Comparison of ENCODE assay signal across 7 mouse cellular contexts in genomic region chr4:63480845-63481167, GRCm38 (mm10). TPM values are rescaled to one million over a fixed set of nuclear protein-coding genes. Genes with fewer than 3 reads are reported as not detected.
DNase-seq lines count a peak whose midpoint lies in the region; ATAC-seq lines count a peak whose summit lies in the region.

No protein-coding gene starts in this region.

- H3K4me1 ChIP-seq in hindbrain, embryonic 10.5 days (replicated peaks), result peaks cover 38% of the 10 kb centered on the region
- H3K4me1 ChIP-seq in hindbrain, embryonic 16.5 days (ENCODE audit: control insufficient read depth, insufficient read depth, low read depth, low read length), result peaks cover 8% of the 10 kb centered on the region; the same call in 1 of the 2 replicates
- H3K4me1 ChIP-seq in midbrain, embryonic 11.5 days (ENCODE audit: control insufficient read depth, insufficient read depth, low read length), result peaks cover 16% of the 10 kb centered on the region
- H3K4me1 ChIP-seq in midbrain, embryonic 14.5 days (ENCODE audit: control insufficient read depth, insufficient read depth, low read length), result 0 out of 2 replicates have a peak, but pooled peaks cover 6% of the 10 kb centered on the region
- H3K4me1 ChIP-seq in embryonic facial prominence, embryonic 12.5 days, result peaks cover 12% of the 10 kb centered on the region
- H3K4me1 ChIP-seq in limb, embryonic 13.5 days, result peaks cover 27% of the 10 kb centered on the region

- peak overlapping the region; percentile 82 for H3K27ac ChIP-seq in hindbrain, embryonic 10.5 days
- no peak overlapping the region for H3K27ac ChIP-seq in hindbrain, embryonic 16.5 days (ENCODE audit: low read depth, low read length)
- no peak overlapping the region; the same call in 1 of the 2 replicates for H3K27ac ChIP-seq in midbrain, embryonic 11.5 days (ENCODE audit: low read depth, low read length)
- H3K27ac ChIP-seq in midbrain, embryonic 14.5 days (replicated peaks; ENCODE audit: low read depth, low read length), result no peak overlapping the region
- H3K27ac ChIP-seq in embryonic facial prominence, embryonic 12.5 days, result no peak overlapping the region
- H3K27ac ChIP-seq in limb, embryonic 13.5 days, result peak overlapping the region; percentile 44; the same call in 1 of the 2 replicates

- H3K36me3 ChIP-seq in hindbrain, embryonic 10.5 days, result no peaks in the 10 kb centered on the region
- H3K36me3 ChIP-seq in hindbrain, embryonic 16.5 days (ENCODE audit: control insufficient read depth, insufficient read depth, low read length), result no peaks in the 10 kb centered on the region
- H3K36me3 ChIP-seq in midbrain, embryonic 11.5 days (ENCODE audit: control insufficient read depth, insufficient read depth, low read length), result no peaks in the 10 kb centered on the region
- no peaks in the 10 kb centered on the region for H3K36me3 ChIP-seq in midbrain, embryonic 14.5 days (ENCODE audit: control insufficient read depth, insufficient read depth, low read length)
- H3K36me3 ChIP-seq in embryonic facial prominence, embryonic 12.5 days, result no peaks in the 10 kb centered on the region
- H3K36me3 ChIP-seq in limb, embryonic 13.5 days, result no peaks in the 10 kb centered on the region

- no peak for DNase-seq in hindbrain, embryonic 10.5 days (ENCODE audit: low spot score)
- DNase-seq in midbrain, embryonic 11.5 days (ENCODE audit: low spot score, missing footprints), result peak; percentile 86
- no peak for DNase-seq in midbrain, embryonic 14.5 days
- DNase-seq in thymus, postnatal 14 days, result no peak

- H3K4me3 ChIP-seq in hindbrain, embryonic 10.5 days, result no peak overlapping the region
- H3K4me3 ChIP-seq in hindbrain, embryonic 16.5 days (ENCODE audit: low read length), result no peak overlapping the region
- no peak overlapping the region for H3K4me3 ChIP-seq in midbrain, embryonic 11.5 days (ENCODE audit: low read depth, low read length)
- H3K4me3 ChIP-seq in midbrain, embryonic 14.5 days (replicated peaks; ENCODE audit: low read depth, low read length), result no peak overlapping the region
- no peak overlapping the region for H3K4me3 ChIP-seq in embryonic facial prominence, embryonic 12.5 days
- no peak overlapping the region for H3K4me3 ChIP-seq in limb, embryonic 13.5 days

- H3K9ac ChIP-seq in hindbrain, embryonic 16.5 days (ENCODE audit: low read depth, low read length), result no peak overlapping the region; the same call in 1 of the 2 replicates
- H3K9ac ChIP-seq in midbrain, embryonic 11.5 days (ENCODE audit: low read length), result no peak overlapping the region; the same call in 1 of the 2 replicates
- no peak overlapping the region for H3K9ac ChIP-seq in midbrain, embryonic 14.5 days (replicated peaks; ENCODE audit: low read length)
- peak overlapping the region; percentile 7; the same call in 1 of the 2 replicates for H3K9ac ChIP-seq in embryonic facial prominence, embryonic 12.5 days
- H3K9ac ChIP-seq in limb, embryonic 13.5 days, result 0 out of 2 replicates have a peak overlapping the region, but pooled peaks have one; percentile 3

- ATAC-seq in hindbrain, embryonic 16.5 days, result no peak
- ATAC-seq in midbrain, embryonic 11.5 days (ENCODE audit: low FRiP score), result no peak
- ATAC-seq in midbrain, embryonic 14.5 days (ENCODE audit: low FRiP score, low TSS enrichment), result no peak
- no peak for ATAC-seq in embryonic facial prominence, embryonic 12.5 days (ENCODE audit: insufficient number of reproducible peaks, insufficient read depth, low FRiP score, low TSS enrichment)
- no peak for ATAC-seq in limb, embryonic 13.5 days (ENCODE audit: low FRiP score, low read depth)

- no peaks in the 10 kb centered on the region for H3K9me3 ChIP-seq in hindbrain, embryonic 10.5 days
- no peaks in the 10 kb centered on the region for H3K9me3 ChIP-seq in hindbrain, embryonic 16.5 days (ENCODE audit: control insufficient read depth, low read length)
- H3K9me3 ChIP-seq in midbrain, embryonic 11.5 days (ENCODE audit: control insufficient read depth, low read length), result no peaks in the 10 kb centered on the region
- no peaks in the 10 kb centered on the region for H3K9me3 ChIP-seq in midbrain, embryonic 14.5 days (ENCODE audit: control insufficient read depth, low read length)
- H3K9me3 ChIP-seq in embryonic facial prominence, embryonic 12.5 days, result no peaks in the 10 kb centered on the region
- H3K9me3 ChIP-seq in limb, embryonic 13.5 days, result no peaks in the 10 kb centered on the region

- no peak overlapping the region for H3K4me2 ChIP-seq in hindbrain, embryonic 16.5 days (ENCODE audit: low read length)
- no peak overlapping the region for H3K4me2 ChIP-seq in midbrain, embryonic 11.5 days
- H3K4me2 ChIP-seq in midbrain, embryonic 14.5 days (ENCODE audit: low read length), result no peak overlapping the region
- H3K4me2 ChIP-seq in embryonic facial prominence, embryonic 12.5 days (replicated peaks), result no peak overlapping the region
- H3K4me2 ChIP-seq in limb, embryonic 13.5 days (replicated peaks), result peak overlapping the region; percentile 42

- WGBS in hindbrain, embryonic 10.5 days, result 47% methylated on average over 11 of the region's 11 CpGs
- WGBS in hindbrain, embryonic 16.5 days, result 48% methylated on average over 11 of the region's 11 CpGs
- WGBS in midbrain, embryonic 11.5 days, result 51% methylated on average over 11 of the region's 11 CpGs
- WGBS in midbrain, embryonic 14.5 days, result 35% methylated on average over 11 of the region's 11 CpGs
- 38% methylated on average over 11 of the region's 11 CpGs for WGBS in embryonic facial prominence, embryonic 12.5 days
- 26% methylated on average over 11 of the region's 11 CpGs for WGBS in limb, embryonic 13.5 days

- H3K27me3 ChIP-seq in hindbrain, embryonic 10.5 days (ENCODE audit: insufficient read depth, poor library complexity, severe bottlenecking), result no peaks in the 10 kb centered on the region
- H3K27me3 ChIP-seq in hindbrain, embryonic 16.5 days (replicated peaks; ENCODE audit: control insufficient read depth, insufficient read depth, low read length), result no peaks in the 10 kb centered on the region
- H3K27me3 ChIP-seq in midbrain, embryonic 11.5 days (ENCODE audit: control insufficient read depth, insufficient read depth, low read length), result no peaks in the 10 kb centered on the region
- H3K27me3 ChIP-seq in midbrain, embryonic 14.5 days (ENCODE audit: control insufficient read depth, insufficient read depth, low read length), result no peaks in the 10 kb centered on the region
- no peaks in the 10 kb centered on the region for H3K27me3 ChIP-seq in embryonic facial prominence, embryonic 12.5 days
- no peaks in the 10 kb centered on the region for H3K27me3 ChIP-seq in limb, embryonic 13.5 days

RNA-seq across cellular contexts. Expression of gene Whrn, which starts 15.0 kb away (rescaled TPM):
- 6.6 and 6.9 TPM in 2 replicates for polyA plus RNA-seq in hindbrain, embryonic 10.5 days (2016; fragmentation: Nextera tagmentation; extraction: Ambion mirVana)
- polyA plus RNA-seq in hindbrain, embryonic 16.5 days (2015; fragmentation: Nextera tagmentation; extraction: Ambion mirVana), result 5.0 and 5.4 TPM in 2 replicates
- 7.5 and 9.1 TPM in 2 replicates for polyA plus RNA-seq in midbrain, embryonic 11.5 days (2014; fragmentation: Nextera tagmentation; extraction: Ambion mirVana)
- polyA plus RNA-seq in midbrain, embryonic 14.5 days (2014; fragmentation: Nextera tagmentation; extraction: Ambion mirVana), result 7.8 and 8.0 TPM in 2 replicates
- 7.1 and 8.6 TPM in 2 replicates for polyA plus RNA-seq in embryonic facial prominence, embryonic 12.5 days (2016; fragmentation: Nextera tagmentation; extraction: Ambion mirVana)
- 8.1 and 10.4 TPM in 2 replicates for polyA plus RNA-seq in limb, embryonic 13.5 days (2015; fragmentation: Nextera tagmentation; extraction: Ambion mirVana)

Comparison
In these comparisons a context has a peak if more than half of its experiments do, and no peak if none do; other contexts are left out.
1. H3K27ac ChIP-seq: peak in hindbrain, embryonic 10.5 days (single experiment) and limb, embryonic 13.5 days (single experiment); none in hindbrain, embryonic 16.5 days (single experiment), midbrain, embryonic 11.5 days (single experiment), midbrain, embryonic 14.5 days (single experiment) and embryonic facial prominence, embryonic 12.5 days (single experiment).
2. H3K9ac ChIP-seq: peak in embryonic facial prominence, embryonic 12.5 days (single experiment) and limb, embryonic 13.5 days (single experiment); none in hindbrain, embryonic 16.5 days (single experiment), midbrain, embryonic 11.5 days (single experiment) and midbrain, embryonic 14.5 days (single experiment).